Mouse (Mus musculus): ENCODE measurements at regions not wholly inside any gene's neighbourhood (a gene's known extent, or its start where the extent isn't known, plus 50 kb on each side); places are given as distances from the start of the nearest gene placed in this dataset.
A peak's percentile ranks its signal among the peaks of the same experiment; 100 is the strongest.

DNA sequence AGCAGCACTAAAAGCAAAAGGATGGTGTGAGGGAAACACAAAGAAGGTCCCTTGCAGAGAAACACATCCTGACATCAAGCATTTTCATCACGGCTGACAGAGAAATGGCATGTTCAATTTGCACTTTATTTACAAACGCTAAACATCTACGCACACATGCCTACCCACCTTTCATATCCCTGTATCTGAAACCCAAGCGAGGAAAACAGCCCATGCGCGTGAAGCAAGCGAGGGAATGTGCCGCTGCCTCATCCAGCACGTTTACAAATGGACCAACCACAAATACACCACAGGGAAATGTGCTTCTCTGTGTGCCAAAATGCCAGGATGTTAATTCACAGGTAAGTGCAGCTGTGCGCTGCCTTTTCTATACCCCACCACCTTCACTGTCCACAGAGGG, 399.7 kb upstream of the Pou3f3 start:
- no peak for DNase-seq (ENCODE audit: low spot score in 2 of 2)

DNA sequence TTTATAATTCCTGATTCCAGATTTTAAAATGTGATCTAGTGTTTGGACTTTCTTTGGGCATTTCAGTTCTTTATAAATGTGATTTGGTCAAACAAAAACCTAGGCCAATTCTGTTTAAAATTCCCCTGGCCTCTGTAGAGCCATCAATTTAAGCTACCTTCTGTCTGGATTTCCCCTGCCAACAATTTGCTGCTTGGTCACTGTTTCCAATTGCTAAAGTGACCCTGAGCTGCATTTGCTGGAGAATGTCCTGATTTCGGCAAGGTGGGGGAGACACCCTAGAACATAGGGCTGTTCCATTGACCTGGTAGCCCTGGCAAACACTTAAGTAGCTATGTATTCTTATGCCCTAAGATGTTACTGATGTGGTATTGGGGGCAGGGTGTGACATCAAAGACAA, 386.3 kb upstream of the Pou3f3 start:
- DNase-seq (ENCODE audit: low spot score in 2 of 2), result no peak

DNA sequence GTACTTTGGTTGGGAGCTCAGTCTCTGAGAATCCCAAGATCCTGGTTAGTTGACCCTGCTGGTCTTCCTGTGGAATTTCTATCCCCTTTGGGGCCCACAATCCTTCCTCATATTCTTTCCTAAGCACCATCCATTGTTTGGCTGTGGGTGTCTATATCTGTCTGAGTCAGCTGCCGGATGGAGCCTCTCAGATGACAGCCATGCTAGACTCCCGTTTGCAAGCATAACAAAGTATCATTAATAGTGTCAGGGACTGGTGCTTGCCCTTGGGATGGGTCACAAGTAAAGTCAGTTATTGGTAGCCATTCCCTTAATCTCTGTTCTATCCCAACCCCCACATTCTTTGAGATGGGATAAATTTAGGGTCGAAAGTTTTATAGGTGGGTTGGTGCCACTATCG, 382.1 kb upstream of the Pou3f3 start:
- DNase-seq (ENCODE audit: low spot score in 2 of 2), result no peak

DNA sequence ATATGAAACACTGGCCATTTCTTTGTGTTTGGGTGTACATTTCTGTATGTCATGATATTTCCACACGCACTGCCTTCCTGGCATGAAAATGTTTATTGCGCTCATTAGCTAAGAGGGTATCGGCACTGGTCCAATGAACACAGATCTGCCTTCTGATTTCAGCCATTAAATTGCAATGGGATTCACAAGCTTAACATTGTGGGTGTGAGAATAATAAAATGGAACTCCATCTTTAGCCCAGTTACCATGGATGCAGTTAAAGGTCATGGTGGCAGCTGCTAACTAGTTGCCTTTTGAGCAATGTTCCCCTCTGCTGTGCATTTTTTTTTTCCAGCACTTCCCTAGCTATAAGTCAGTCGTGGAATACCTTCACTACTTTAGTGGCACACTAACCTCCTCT, 343.7 kb upstream of the Pou3f3 start:
- DNase-seq (ENCODE audit: low spot score in 2 of 2), result no peak

DNA sequence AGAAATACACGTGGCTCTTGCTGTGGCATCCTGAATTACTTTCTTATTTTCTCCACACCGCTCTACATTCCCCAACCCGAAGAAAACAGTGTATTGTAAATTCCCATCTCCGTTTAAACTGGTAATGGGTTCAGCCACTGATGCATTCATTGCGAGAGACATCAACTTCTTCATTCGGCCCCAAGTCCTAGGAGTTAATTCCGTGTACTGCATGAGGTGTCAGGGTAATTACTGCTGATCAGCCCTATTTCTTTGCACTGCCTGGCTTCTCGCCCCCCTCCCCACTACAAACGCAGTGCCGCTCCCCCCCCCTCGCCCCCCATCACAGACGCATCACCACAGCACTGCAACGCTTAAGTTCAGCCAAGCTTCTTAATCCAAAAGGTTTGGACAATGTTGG, 343.2 kb upstream of the Pou3f3 start:
- no peak for DNase-seq (ENCODE audit: low spot score in 2 of 2)

DNA sequence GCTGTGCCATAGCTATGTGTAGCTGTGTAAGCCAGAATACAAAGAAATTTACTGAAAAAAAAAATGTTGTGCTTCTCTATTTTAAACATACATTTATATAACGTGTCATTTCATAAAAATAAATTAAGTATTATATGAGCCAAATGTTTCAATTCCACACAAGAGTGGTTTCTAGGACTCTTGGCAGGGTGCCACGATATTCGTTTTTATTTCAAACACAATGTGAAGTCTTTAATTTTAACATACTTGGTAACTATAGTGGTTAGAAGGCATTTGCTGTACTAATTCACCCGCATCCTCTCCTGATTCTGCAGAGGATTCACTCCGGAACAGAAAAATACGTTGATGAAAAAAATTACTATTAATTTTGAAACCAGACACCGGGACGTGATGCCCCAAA, 342.5 kb upstream of the Pou3f3 start:
- DNase-seq (ENCODE audit: low spot score in 2 of 2), result peak; percentile 50 to 55

DNA sequence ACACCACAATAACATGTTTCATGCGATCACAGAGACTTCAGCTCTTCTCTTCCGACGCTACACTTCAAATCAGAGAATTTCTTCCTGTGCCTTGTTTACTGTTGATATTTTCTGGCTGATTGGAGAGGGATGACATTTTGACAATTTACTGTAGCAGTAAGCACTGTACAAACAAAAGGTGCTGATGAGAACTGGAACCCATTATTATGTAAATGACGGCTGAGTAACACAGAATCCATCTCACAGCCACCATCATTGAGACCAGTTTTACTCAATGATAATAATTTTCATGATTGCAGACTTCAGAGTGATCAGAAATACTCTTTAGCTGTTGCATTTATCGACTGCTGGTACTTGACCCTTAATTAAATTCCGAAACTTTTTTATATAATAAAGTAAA, 341.5 kb upstream of the Pou3f3 start:
- DNase-seq (ENCODE audit: low spot score in 2 of 2), result no peak

DNA sequence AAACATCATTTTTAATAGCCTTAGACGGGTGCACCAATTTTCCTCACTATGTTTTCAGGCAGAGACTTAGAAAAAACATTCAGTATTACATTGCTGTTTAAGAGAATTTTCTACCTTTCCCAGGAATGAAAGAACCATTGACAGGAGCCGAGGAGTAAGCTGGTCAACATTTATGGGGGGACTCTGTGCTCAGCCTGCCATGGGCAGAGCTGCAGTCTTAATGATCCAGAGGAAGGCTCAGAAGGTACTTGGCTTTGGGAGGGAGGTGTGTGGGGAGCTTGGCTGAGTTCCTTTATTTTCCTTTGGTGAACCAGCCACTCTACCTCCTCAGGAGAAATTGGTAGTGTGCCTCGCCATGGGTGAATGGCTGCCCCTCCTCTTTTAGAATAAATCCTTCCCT, 333.1 kb upstream of the Pou3f3 start:
- no peak for DNase-seq (ENCODE audit: low spot score in 2 of 2)

DNA sequence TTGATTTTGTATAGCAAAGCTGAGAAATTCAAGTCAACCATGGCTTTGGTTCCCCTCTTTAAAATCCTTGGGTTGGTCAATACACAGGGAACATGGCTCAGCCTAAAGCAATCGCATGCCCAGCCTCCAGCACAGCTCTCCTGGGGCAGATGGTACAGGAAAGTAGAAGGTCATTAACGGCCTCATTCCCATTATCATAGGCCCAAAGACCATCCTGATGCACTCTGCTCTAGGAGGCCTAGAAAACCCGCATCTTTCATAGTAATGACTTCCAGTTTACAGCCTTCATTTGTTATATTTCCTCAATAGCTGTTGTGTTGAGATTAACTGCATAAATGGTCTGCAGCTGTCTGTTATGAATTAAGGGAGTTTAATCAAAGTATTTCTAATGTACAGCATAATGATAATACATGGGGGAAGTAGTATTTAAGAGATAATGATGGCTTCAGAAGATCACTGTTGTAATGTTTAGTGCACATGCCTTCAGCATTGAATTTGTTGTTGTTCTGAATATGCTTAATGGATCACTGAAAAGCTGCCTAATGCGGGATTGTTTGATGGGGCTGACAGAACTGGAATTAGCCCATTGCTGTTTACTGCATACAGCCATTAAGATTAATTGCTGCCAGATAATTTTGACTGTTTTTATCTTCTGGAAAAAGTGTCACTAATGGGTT, 329.8 kb upstream of the Pou3f3 start:
- no peak for DNase-seq (ENCODE audit: low spot score in 2 of 2)

DNA sequence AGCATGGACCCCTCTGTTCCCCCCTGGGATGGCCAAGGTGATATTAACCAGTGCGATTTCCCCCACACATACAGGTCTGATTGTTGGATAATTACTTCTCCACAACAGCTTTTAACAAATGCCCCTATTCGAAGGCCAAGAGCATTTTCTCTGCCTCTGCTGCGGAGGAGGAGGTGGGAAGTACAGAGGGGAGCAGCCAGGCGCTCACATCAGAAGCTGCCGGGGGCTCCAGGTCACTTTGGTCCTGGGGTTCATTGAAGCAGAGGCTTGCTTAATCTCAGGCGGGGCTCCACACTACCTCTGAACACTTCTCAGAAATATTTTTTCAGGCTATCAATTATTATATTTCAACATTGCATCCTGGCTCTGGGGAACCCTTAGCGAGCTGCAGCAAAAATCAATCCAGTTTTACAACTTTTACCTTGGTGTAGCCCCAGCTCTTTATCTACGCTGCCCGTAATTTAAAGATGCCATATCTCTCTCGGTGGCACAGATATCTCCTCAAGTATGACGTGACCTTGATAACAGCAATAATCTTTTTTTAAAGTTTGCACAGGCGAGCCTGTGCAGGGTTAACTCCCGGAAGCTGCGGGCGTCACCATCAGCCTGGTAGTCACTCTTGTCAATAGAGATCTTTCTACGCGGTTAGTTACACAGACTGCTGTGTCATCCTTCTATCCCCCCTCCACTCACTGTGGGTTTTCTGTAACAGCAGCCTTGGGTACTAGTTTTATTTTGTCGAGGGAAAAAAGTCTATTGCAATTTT, 307.5 kb upstream of the Pou3f3 start:
- DNase-seq (ENCODE audit: low spot score in 2 of 2), result no peak

DNA sequence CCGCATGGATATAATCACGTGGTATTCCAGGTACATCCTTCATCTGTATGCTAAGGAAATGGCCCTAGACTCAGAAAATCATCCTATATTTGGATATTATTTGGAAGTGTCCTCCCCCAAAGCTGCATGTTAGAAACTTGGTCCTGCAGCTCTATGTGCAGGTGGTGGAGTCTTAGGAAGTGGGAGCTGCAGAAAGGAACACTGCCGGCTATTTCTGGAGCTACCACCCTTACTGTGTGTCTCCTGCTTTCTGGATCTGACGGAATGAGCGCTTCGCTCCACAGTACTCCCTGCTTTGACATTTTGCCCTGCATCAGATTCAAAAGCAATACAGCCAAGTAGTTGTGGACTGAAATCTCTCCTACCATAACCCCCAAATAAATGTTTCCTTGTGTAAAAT, 306.8 kb upstream of the Pou3f3 start:
- no peak for DNase-seq (ENCODE audit: low spot score in 2 of 2)

DNA sequence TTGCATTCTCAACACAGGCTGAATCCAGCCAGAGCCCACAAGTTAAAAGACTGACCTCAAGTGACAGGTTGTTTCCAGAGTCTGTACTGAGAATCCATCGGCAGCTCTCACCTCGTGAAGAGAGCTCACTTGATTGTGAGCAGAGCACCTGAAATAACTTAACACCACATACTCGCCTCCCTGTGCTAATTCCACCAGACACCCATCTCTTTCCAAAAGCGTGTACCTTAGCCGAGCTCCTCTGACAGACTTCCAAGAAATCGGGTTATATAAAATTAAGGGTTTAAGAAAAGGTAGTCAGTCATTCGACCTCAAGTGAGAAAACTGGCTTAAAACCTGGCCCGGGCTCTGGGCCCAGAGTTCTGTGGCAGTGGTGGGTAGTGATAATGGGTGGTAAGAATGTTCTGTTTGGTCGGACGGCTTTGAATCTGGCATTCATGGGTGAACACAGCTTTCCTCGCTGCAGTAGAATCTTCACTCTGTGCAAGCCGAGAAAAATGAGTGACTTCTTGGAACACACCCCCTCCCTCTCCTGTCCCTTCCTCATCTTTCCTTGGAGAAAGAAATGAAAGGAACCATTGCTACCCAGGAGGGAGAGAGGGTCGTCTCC, 299.8 kb upstream of the Pou3f3 start:
- DNase-seq (ENCODE audit: low spot score in 2 of 2), result no peak

DNA sequence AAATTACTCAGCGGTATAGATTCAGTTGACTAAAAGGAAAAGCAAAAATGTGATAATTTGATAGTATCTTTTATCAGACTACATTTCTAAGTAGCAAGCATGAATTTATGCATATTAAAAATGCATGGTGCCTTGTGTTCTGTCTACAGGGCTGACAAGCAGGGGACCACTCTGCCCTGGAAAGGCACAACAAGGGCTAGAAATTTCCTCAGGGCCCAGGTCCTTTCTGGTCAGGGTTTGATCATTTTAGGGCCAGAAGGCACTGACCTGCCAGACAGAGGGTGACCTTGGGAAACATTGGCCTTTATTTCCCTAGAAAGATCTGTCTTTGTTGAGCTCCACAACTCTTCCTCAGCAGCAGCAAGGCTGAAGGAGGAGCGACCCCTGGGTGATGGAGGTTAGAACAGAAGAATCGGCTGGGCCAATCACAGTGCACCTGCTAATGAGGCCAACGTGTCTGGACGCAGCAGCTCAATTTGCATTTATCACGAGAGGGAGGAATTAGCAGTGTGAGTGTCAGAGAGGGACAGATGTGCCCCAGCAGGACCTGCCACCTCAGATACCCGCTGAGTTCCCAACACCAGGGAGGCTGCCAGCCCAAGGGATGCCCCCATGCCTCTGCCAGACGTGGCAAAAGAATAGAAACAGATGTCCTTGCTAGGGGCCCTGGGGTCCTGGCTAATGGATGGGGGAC, 297.0 kb upstream of the Pou3f3 start:
- DNase-seq (ENCODE audit: low spot score in 2 of 2), result no peak

DNA sequence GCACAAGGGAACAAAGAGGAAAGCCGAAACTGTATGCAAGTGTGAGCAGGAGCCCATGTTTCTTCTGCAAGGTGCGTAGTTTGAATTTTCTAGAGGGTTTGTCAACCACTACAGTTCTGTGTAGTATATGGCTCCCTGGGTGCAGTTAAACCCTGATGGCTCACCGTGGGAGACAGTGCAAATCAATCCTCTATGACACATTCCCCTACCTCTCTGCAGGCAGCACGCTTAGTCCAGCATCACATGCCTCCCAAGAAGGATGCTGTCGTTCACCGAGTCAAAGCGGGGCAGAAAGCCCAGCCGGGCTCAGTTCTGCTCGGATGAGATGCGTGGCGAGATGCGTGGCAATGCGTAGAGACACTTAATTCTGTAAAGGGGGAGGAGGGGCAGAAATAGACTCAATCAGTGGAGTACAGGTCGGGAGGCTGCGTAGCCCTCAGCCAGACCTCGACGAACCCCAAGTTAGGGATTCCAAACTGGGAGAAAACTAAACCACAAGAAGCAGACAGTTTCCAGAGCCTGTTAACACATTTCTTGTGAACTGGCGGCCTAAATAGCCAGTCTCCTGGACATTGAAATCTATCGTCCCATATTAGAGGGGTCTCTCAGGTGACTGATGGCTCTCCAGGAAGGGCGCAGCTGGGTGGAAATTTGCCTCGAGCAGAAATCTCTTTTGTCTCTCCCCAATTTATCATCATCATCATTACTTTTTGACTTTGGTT, 279.6 kb upstream of the Pou3f3 start:
- no peak for DNase-seq (ENCODE audit: low spot score in 2 of 2)

DNA sequence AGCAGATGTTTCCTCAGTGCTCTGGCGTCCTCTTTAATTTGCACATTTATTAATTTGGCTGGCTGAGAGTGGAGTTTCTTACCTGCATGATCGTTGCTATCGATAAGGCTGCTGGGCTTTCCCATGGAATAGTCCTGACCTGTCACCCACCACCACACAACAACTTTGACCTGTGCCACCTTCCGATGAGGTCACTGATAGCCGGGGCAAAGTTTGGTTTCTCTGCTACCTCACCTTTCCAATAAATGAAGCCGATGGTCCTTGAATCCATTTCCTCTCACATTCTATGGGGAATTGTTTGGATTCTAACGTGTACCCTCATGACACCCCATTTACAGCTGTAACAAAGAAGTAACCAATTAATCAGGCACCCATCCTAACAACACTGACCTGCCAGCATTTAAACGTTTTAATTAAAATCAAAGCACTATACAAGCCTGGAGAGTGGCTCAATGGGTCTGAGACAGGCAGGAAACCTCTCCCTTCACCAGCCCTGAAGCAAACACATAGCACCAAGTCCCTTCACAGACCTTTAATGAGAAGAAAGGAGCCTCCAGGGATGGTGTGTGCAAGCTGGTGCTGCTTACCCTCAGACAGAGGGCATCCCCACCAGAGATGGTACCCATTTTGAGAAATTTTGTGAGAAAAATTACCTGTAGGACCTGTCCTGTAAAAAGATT, 278.9 kb upstream of the Pou3f3 start:
- DNase-seq (ENCODE audit: low spot score in 2 of 2), result no peak

DNA sequence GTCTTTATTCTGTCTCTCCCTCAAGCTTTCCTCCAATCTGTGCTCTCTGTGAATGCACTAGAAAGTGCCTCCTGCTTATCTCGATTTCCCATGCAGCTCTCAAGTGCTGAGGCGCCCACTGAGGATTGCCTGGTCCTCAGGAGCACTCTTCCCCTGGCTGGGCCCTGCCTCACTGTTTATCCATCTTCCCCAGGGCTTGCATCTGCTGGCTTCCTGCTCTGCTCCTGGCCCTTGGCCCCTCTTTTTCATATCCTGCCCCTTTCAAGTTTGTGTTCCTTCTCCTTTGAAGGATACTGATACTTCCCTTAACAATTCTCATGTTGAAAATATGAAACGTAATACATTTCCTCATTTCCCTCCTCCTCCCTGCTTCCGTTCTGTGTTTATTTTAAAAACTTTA, 277.8 kb upstream of the Pou3f3 start:
- DNase-seq (ENCODE audit: low spot score in 2 of 2), result no peak

DNA sequence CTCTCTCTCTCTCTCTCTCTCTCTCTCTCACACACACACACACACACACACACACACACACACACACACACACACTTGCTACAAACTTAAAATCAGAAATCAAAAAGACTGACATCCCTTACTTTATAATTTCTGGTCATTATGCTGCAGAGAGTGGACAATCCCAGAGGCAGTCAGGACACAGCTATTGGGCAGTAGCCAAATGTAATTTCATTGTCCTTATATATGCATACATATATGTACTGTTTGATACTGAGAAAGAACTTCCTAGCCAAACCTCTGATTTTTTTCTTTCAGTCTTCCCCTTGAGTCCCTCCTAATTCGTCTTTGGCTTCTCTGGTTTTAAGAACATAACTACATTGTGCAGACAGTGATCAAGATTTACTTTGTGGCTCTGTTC, 277.3 kb upstream of the Pou3f3 start:
- DNase-seq (ENCODE audit: low spot score in 2 of 2), result no peak

DNA sequence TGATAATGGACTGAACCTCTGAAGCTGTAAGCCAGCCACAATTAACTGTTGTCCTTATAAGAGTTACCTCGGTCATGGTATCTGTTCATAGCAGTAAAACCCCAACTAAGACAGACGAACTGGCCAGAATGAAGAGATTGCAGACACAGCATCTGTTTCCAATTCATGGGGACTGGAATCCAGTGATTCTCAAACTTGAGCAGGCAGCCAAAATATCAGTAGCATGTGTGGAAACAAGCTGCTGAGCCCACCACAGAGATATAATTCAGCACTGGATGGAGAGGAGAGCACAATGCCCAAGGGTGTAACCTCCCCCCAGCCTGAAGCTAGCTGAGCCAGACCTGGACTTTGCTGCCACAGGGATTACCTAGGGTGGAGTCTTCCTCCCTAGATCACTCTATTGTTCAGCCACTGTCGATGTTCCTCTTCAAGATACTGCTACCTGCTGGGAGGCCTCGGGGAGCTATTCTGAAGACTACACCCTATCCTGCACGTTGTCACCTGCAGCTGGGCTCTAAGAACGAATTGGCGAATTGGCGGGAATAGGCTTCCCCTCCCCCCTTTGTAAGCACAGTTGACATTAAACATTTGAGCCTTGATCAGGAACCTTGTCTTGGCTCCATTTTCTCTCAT, 259.1 kb upstream of the Pou3f3 start:
- no peak for DNase-seq (ENCODE audit: low spot score in 2 of 2)

DNA sequence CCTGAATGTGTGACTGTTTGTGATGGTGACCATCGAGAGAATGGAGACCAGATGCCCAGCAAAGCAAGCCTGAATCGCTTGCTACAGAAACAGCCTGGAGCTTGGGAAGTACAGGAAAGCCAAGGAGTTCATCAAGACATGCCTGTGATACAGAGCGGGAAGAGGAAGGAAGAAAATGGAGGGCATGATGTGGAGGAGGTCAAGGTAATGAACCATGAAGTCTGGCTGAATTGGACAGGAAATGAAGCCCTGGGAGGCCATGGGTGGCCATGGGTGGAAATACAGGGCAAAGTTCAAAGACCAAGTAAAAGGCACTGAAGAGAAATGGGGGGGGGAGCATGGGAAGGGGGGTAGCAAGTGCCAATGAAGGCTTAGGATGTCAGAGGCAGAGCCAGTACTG, 227.2 kb upstream of the Pou3f3 start:
- no peak for DNase-seq (ENCODE audit: low spot score in 2 of 2)

DNA sequence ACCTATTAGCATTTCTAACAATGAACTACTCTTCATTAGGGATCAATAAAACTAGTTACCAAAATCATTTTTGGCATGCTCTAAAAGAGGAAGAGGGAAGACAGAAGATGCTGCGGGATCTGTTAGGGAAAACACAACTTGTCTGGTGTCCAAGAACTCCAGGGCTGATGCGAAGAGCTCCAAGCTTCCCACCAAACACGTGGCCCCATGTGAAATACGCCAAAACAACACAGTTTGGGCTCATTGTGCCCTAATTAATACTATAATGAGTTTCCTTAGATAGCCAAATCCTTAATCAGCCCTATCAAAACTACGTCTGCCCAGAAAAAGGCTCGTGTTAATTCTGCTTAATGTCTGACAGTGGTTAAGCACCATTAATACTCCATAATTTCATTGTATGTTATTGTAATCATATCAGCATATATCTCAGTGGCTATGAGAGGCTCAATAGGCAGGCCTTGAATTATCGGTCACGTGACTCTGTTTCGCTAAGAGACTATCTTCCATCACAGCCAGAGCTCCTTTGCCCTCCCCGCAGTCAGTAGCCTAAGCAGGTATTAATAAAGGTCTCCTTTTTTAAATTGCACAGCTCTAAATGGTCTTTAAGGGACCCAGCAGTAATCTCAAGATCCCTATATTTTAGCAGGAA, 223.6 kb upstream of the Pou3f3 start:
- DNase-seq (ENCODE audit: low spot score in 2 of 2), result no peak
